Mouse (Mus musculus) spleen, adult 2 months (tissue): ENCODE results near the gene Ttc13. TPM values are rescaled to one million over a fixed set of nuclear protein-coding genes. Genes with fewer than 3 reads are reported as not detected.

Experiments
- DNase-seq, 2 experiments: peaks; one replicate each; pipeline versions ENCODE4 v3.0.0 to v3.0.0-alpha.2; 2012 to 2021; ENCODE audit warnings: low spot score in 2 of 2, low read depth in 1 of 2
- H3K27ac ChIP-seq: fragments of 200-500 bp; 2 replicates; pipeline ENCODE4 v1.5.1; 2012; ENCODE audit warnings: low read length, inconsistent platforms; ENCODE audit not compliant: insufficient read depth
- H3K27me3 ChIP-seq: fragments of 200-500 bp; 2 replicates; pipeline ENCODE4 v1.6.1; 2012; ENCODE audit warnings: mild to moderate bottlenecking, moderate library complexity, low read length, inconsistent platforms; ENCODE audit not compliant: control insufficient read depth, insufficient read depth
- H3K36me3 ChIP-seq: fragments of 200-500 bp; 2 replicates; pipeline ENCODE4 v1.6.1; 2012; ENCODE audit warnings: mild to moderate bottlenecking, low read length, inconsistent platforms; ENCODE audit not compliant: control insufficient read depth, insufficient read depth
- H3K4me1 ChIP-seq: fragments of 200-500 bp; 2 replicates; pipeline ENCODE4 v1.6.1; 2011; ENCODE audit warnings: inconsistent platforms; ENCODE audit not compliant: control insufficient read depth, insufficient read depth, insufficient read length
- H3K4me3 ChIP-seq: fragments of 200-500 bp; 2 replicates; pipeline ENCODE4 v1.5.1; 2011; ENCODE audit warnings: mild to moderate bottlenecking, inconsistent platforms; ENCODE audit not compliant: insufficient read depth, insufficient read length; ENCODE audit errors: extremely low read depth
- CTCF ChIP-seq: fragments of 200-500 bp; IDR thresholded peaks from 2 replicates; pipeline ENCODE4 v1.5.1; 2011; ENCODE audit warnings: mild to moderate bottlenecking, inconsistent platforms; ENCODE audit not compliant: insufficient read depth, insufficient read length, insufficient replicate concordance; ENCODE audit errors: extremely low read depth
- POLR2A ChIP-seq: fragments of 200-500 bp; IDR thresholded peaks from 2 replicates; pipeline ENCODE4 v1.6.1; 2011; ENCODE audit warnings: low read depth, low read length, inconsistent platforms
- WGBS: fragments of 180-500 bp; shearing (Covaris S2); methylation state at CpG from one replicate; pipeline ENCODE4 v1.1.7; 2018; 5-methylcytosine and 5-hydroxymethylcytosine counted together
- polyA plus RNA-seq: library from polyadenylated mRNA; depleted of rRNA; stranded (reverse); fragments of >200 nt; gene quantifications from 2 replicates; pipeline ENCODE4 v1.2.3, GENCODE M21; 2012

Ttc13 gene
- polyA plus RNA-seq, 1 experiment = 18.5 TPM

DNA sequence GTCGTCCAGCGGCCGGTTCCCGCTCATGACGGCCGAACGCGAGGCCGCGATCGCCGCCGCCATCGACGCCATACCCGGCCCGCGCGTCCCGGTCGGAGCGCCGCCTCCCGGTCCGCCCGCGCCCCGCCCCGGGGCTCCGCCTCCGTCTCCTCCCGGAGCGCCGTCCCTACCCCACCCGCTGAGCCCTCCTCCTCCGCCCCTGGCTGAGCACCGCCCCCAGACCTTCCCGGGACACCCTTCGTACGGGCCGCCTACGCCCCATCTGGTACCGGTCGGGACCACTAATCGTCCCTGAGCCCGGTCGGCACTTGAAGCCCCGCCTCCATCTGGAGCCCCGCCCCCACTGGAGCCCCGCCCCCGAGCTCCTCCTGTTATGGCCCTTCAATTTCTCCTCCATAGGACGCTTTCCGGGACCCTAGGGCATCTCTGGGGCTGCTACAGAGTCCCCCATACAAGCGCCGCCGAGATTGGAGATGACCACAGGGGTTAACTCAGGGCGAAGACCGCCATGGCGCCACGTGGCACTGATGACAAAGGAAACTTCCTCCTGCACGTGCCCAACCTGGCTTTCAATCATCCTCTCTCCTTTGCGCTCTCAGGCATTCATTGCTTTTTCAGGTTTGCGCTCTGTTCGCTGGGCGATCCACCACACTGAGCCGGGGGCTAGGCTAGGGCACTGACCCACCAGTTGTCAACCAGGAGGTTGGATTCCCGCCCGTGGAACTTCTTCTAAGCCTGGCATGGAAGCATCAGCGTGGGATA, 58.5 kb downstream of the Ttc13 start, which contains the start of gene 2310022B05Rik:
TSS of gene 2310022B05Rik (minus strand) at position 258 of the 762 bp plus-strand sequence.
- Histone ChIP-seq H3K27ac (peak within 1 kb of the TSS; percentile 36), H3K36me3 (no peaks in the 10 kb centered on the region), H3K27me3 (no peaks in the 10 kb centered on the region; the same call in 1 of the 2 replicates), H3K4me3 (peak within 1 kb of the TSS; percentile 79), H3K4me1 (no peaks in the 10 kb centered on the region; the same call in 1 of the 2 replicates)
- TF ChIP-seq CTCF = no peak
- TF ChIP-seq POLR2A = no peak
- 4% methylated on average over 66 of the region's 69 CpGs for WGBS
- DNase-seq = peak; percentile 39 to 71

DNA sequence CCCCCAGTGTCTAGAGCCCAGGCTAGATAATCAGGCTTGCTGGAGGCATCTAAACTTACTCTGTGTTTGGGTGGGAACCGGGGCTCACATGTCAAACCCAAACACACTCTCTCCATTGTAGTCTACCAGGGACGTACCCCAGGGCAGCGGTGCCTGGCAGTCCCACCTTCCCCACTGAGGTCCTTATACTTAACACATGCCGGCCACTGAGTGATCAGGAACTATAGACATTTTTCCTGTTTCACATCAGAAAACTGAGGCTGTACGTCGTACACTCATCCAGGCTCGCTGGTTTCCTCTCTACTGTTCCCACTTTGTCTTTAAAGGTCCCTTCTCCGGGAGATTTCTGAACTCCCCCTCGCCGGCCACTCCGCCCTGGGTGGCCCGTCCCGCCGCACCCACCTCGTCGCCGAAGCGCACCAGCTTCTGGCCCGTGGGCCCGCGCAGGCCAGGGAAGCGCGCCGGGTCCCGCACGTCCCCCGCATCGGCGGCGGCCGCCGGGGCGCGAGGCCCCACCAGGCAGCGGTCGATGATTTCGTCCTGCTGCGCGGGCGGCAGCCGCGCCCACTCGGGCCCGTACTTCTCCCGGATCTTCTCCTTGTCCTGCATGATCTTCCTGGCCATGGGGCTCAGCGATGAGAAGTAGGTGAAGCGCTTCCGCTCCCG, 59.2 kb downstream of the Ttc13 start:
- H3K27ac ChIP-seq = peak overlapping the region; percentile 36

DNA sequence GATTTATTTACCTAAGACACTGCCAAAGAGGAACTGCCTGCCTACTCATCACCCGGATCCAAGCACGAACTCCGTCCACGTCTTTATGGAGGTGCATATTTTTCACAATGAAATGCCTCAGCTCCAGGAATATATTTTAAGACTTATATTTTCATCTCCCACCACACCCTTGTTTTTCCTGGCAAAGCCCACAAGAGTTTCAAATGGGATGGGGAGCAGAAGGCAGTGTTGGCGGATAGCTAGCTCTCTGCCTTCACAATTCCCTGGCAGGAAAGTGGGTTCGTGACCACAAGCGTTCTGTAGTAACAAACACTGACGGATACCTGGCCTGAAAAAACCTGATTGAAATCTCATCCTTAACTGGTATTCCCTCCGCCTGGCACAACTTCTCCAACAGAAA, 60.0 kb downstream of the Ttc13 start:
- Histone ChIP-seq H3K4me3 (peak overlapping the region; percentile 31), H3K4me1 (no peaks in the 10 kb centered on the region; the same call in 1 of the 2 replicates), H3K36me3 (no peaks in the 10 kb centered on the region), H3K27me3 (no peaks in the 10 kb centered on the region; the same call in 1 of the 2 replicates), H3K27ac (peak overlapping the region; percentile 36; the same call in 1 of the 2 replicates)
- 71% methylated on average over 9 of the region's 9 CpGs for WGBS
- TF ChIP-seq CTCF = no peak
- TF ChIP-seq POLR2A = no peak
- DNase-seq = no peak

More for the DNA sequence above, 59.2 kb downstream of the Ttc13 start:
- DNase-seq = peak in 1 of 2 experiments; percentile 6
- no peaks in the 10 kb centered on the region; the same call in 1 of the 2 replicates for H3K27me3 ChIP-seq
- WGBS = under 1% methylated on average over 49 of the region's 49 CpGs
- H3K36me3 ChIP-seq = no peaks in the 10 kb centered on the region
- TF ChIP-seq POLR2A = no peak
- TF ChIP-seq CTCF = no peak
- H3K4me3 ChIP-seq = peak overlapping the region; percentile 79
- H3K4me1 ChIP-seq = no peaks in the 10 kb centered on the region; the same call in 1 of the 2 replicates

DNA sequence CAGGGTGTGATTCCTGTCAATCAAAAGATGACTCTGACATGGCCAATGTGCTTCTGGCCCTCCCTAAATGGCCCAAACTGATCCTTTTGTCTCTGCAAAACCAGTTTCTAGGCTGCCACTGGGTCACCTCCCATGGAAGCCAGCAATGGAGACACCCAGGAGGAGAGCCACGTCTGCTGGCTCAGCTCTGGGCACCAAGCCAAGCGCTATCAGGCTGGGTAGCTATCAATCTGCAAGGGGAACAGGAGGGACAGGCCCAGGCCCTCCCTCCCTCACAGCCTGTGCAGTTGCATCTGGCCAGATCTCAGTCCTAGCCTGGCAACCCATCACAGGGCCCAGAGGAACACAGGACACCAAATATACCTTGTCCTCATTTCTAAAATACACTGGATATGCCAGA, 63.4 kb downstream of the Ttc13 start:
- WGBS = 57% methylated on average over 2 of the region's 2 CpGs
- Histone ChIP-seq H3K27ac (peak overlapping the region; percentile 33; the same call in 1 of the 2 replicates), H3K4me3 (no peak overlapping the region), H3K27me3 (no peaks in the 10 kb centered on the region; the same call in 1 of the 2 replicates), H3K4me1 (no peaks in the 10 kb centered on the region; the same call in 1 of the 2 replicates), H3K36me3 (no peaks in the 10 kb centered on the region)
- no peak for DNase-seq
- TF ChIP-seq CTCF = no peak
- TF ChIP-seq POLR2A = no peak

DNA sequence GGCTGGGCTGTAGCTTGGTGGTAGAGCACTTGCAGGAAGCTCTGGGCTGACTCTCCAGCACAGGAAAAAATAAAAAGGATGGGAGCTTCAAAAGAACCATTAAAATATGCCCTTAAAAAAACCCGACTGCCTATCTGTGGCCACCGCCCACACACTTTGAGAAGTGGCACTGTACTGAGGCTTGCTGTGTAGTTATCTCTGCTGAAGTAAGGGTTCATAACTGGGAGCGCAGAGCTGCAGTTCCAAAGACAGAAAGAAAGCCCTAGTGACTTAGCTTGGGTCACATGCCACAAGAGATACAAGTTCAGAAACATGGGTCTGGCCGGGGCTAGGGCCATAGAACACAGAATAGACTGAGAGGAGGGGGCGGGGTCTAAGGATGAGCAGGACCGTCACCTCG, 63.8 kb downstream of the Ttc13 start:
- Histone ChIP-seq H3K4me3 (no peak overlapping the region), H3K4me1 (no peaks in the 10 kb centered on the region; the same call in 1 of the 2 replicates), H3K36me3 (no peaks in the 10 kb centered on the region), H3K27ac (peak overlapping the region; percentile 33; the same call in 1 of the 2 replicates), H3K27me3 (no peaks in the 10 kb centered on the region; the same call in 1 of the 2 replicates)
- TF ChIP-seq CTCF = no peak
- no peak for TF ChIP-seq POLR2A
- no peak for DNase-seq
- WGBS = 68% methylated on average over 7 of the region's 7 CpGs

DNA sequence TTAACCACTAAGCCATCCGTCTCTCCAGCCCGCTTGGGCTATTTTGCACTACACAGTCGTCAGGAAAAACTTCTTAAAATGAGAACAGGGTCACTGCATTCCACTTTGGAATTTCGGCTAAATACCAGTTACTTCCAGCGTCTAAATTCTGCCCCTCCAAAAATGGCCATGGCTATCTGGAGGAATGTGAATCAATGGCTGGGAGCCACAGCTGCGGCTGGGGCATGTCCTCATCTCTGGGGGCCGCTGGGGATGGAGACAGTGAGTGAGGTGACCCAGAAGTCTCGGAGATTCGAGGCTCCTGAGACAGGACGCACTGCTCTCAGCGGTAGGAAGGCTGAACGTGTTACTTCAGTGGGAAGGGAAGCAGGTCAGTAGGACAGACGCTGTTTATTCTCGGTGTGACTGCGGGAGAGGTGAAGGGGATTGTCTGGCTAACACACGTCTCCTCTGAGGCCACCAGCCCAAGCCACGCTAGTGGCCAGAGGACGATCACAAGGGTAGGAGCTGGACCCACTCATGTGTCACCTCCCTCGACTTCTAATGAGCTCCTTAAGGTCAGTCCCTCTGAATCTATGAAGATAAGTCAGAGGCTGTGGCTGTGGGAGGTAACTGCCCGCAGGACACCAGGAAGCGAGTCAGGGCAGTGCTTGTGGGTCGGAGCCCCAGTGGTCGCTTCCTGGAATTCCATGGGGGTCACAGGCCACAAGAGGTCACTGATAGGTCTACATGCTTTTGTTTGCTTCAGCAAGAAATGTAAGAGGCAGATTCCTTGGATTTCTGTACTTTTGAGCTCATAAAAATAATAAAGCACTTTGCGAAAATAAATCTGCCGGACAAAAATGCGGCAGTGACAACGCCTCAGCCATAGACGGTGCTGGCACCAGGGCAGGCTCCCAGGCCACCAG, 68.0 kb downstream of the Ttc13 start:
- WGBS = 92% methylated on average over 28 of the region's 28 CpGs
- no peak overlapping the region for H3K4me3 ChIP-seq
- H3K4me1 ChIP-seq = no peaks in the 10 kb centered on the region
- peaks cover 2% of the 10 kb centered on the region; the same call in 1 of the 2 replicates for H3K36me3 ChIP-seq
- H3K27me3 ChIP-seq = no peaks in the 10 kb centered on the region
- H3K27ac ChIP-seq = 0 out of 2 replicates have a peak overlapping the region, but pooled peaks have one; percentile 36
- TF ChIP-seq CTCF (no peak), POLR2A (no peak)
- DNase-seq = no peak
